Mouse (Mus musculus): Measurements from ENCODE around the gene Aldh1l1. TPM values are rescaled to one million over a fixed set of nuclear protein-coding genes. Genes with fewer than 3 reads are reported as not detected.

Aldh1l1 gene
- total and polyA plus RNA-seq, 3 experiments: 0.11 to 0.13 TPM; not detected in 1

DNA sequence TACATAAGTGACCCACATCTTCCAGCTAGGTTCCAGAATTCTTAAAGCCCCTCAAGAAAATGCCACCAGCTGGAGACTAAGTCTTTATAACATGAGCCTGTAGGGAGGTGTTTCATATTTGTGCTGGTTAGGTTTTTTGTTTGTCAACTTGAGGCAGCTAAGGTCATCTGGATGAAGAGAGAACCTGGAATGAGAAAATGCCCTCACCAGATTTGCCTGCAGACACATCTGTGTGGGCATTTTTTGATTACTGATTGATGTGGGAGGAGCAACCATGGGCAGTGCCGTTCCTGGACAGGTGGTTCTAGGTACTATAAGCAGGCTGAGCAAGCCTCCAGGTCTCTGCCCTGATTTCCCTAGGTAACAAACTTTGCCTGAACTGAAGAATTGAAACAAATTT, 1.3 kb downstream of the Aldh1l1 start:
- in situ Hi-C loops (cut with MboI; ENCODE audit: low pct_ligation_motif_present, low pct_unique_long_range_greater_than_20kb, low sequenced_read_pairs): no loop called here
- H3K79me2 ChIP-seq (replicated peaks; ENCODE audit: control insufficient read depth, extremely low read depth, insufficient read depth, poor library complexity, severe bottlenecking): no peaks in the 10 kb centered on the region
- no peaks in the 10 kb centered on the region for H3K4me1 ChIP-seq (ENCODE audit: control insufficient read depth in 1 of 2, insufficient read depth in 2 of 2)
- no peaks in the 10 kb centered on the region for H3K36me3 ChIP-seq (replicated peaks in 1 of 2; ENCODE audit: control insufficient read depth in 1 of 2, insufficient read depth in 1 of 2, low read length in 1 of 2)
- peaks cover 82% of the 10 kb centered on the region for H3K27me3 ChIP-seq (replicated peaks)
- no peak overlapping the region for H3K4me3 ChIP-seq (replicated peaks in 1 of 3; ENCODE audit: low read depth in 2 of 3, low read length in 2 of 3, poor library complexity in 1 of 3)
- H3K9ac ChIP-seq (ENCODE audit: insufficient read depth, low read depth): no peak overlapping the region
- H3K9me3 ChIP-seq (replicated peaks; ENCODE audit: low read length): no peaks in the 10 kb centered on the region
- dilution Hi-C loops (cut with MboI; ENCODE audit: extremely low pct_ligation_motif_present, extremely low pct_unique_long_range_greater_than_20kb, low sequenced_read_pairs): no loop called here
- no peak overlapping the region for H3K27ac ChIP-seq (ENCODE audit: insufficient read depth, low read depth)
- H3K4me2 ChIP-seq (ENCODE audit: insufficient read depth, low read depth, poor library complexity, severe bottlenecking): no peak overlapping the region
- no peak for DNase-seq (ENCODE audit: extremely low read depth)
- TF ChIP-seq MEF2A (IDR thresholded peaks at IDR 0.05; ENCODE audit: borderline replicate concordance, low read depth, low read length) (no peak), MYC (IDR thresholded peaks at IDR 0.05; ENCODE audit: low read depth, low read length) (no peak), RCOR1 (conservative IDR thresholded peaks at IDR 0.05; ENCODE audit: low read depth, low read length) (no peak), ZC3H11A (IDR thresholded peaks at IDR 0.05; ENCODE audit: low read depth, low read length) (no peak), USF1 (IDR thresholded peaks at IDR 0.05; ENCODE audit: low read depth, low read length) (no peak), TBP (conservative IDR thresholded peaks at IDR 0.05; ENCODE audit: low read depth, low read length) (no peak), ZMIZ1 (IDR thresholded peaks at IDR 0.05; ENCODE audit: low read depth, low read length) (no peak), JUND (conservative IDR thresholded peaks at IDR 0.05; ENCODE audit: low read depth, low read length) (no peak), UBTF (IDR thresholded peaks at IDR 0.05; ENCODE audit: low read depth, low read length) (no peak), CHD1 (IDR thresholded peaks at IDR 0.05; ENCODE audit: low read depth, low read length) (no peak), SIN3A (IDR thresholded peaks at IDR 0.05; ENCODE audit: low read length) (no peak), CHD2 (IDR thresholded peaks at IDR 0.05; ENCODE audit: low read length) (no peak), MXI1 (IDR thresholded peaks at IDR 0.05; ENCODE audit: low read depth, low read length) (no peak), ZKSCAN1 (IDR thresholded peaks at IDR 0.05; ENCODE audit: borderline replicate concordance, low read depth, low read length) (no peak), ZNF384 (IDR thresholded peaks at IDR 0.05; ENCODE audit: low read depth, low read length) (no peak)

GRCm38 (mm10) chr6:90489532-90489931, 3.3 kb downstream of the Aldh1l1 start:
- dilution Hi-C loops (cut with MboI; ENCODE audit: extremely low pct_ligation_motif_present, extremely low pct_unique_long_range_greater_than_20kb, low sequenced_read_pairs) (no loop called here), in situ Hi-C loops (cut with MboI; ENCODE audit: low pct_ligation_motif_present, low pct_unique_long_range_greater_than_20kb, low sequenced_read_pairs) (no loop called here)
- peaks cover 75% of the 10 kb centered on the region for H3K27me3 ChIP-seq (replicated peaks)
- no peak overlapping the region for H3K27ac ChIP-seq (ENCODE audit: insufficient read depth, low read depth)
- H3K4me3 ChIP-seq (replicated peaks in 1 of 3; ENCODE audit: low read depth in 2 of 3, low read length in 2 of 3, poor library complexity in 1 of 3): no peak overlapping the region
- H3K36me3 ChIP-seq (replicated peaks in 1 of 2; ENCODE audit: control insufficient read depth in 1 of 2, insufficient read depth in 1 of 2, low read length in 1 of 2): no peaks in the 10 kb centered on the region
- no peak overlapping the region for H3K4me2 ChIP-seq (ENCODE audit: insufficient read depth, low read depth, poor library complexity, severe bottlenecking)
- H3K4me1 ChIP-seq (ENCODE audit: control insufficient read depth in 1 of 2, insufficient read depth in 2 of 2): no peaks in the 10 kb centered on the region
- no peaks in the 10 kb centered on the region for H3K79me2 ChIP-seq (replicated peaks; ENCODE audit: control insufficient read depth, extremely low read depth, insufficient read depth, poor library complexity, severe bottlenecking)
- H3K9ac ChIP-seq (ENCODE audit: insufficient read depth, low read depth): no peak overlapping the region
- TF ChIP-seq ZKSCAN1 (IDR thresholded peaks at IDR 0.05; ENCODE audit: borderline replicate concordance, low read depth, low read length) (no peak), CHD1 (IDR thresholded peaks at IDR 0.05; ENCODE audit: low read depth, low read length) (no peak), TCF12 (IDR thresholded peaks at IDR 0.05; ENCODE audit: low read depth, low read length) (no peak), BHLHE40 (IDR thresholded peaks at IDR 0.05; ENCODE audit: low read depth, low read length) (no peak), GABPA (IDR thresholded peaks at IDR 0.05; ENCODE audit: insufficient replicate concordance, low read depth, low read length) (no peak), SIN3A (IDR thresholded peaks at IDR 0.05; ENCODE audit: low read length) (no peak), USF2 (conservative IDR thresholded peaks at IDR 0.05; ENCODE audit: low read depth, low read length) (no peak), MAZ (IDR thresholded peaks at IDR 0.05; ENCODE audit: low read depth, low read length) (no peak), CTCF (conservative IDR thresholded peaks at IDR 0.05 in 1 of 2, IDR thresholded peaks at IDR 0.05 in 1 of 2; ENCODE audit: low read depth in 2 of 2, low read length in 2 of 2) (no peak), ZC3H11A (IDR thresholded peaks at IDR 0.05; ENCODE audit: low read depth, low read length) (no peak), KAT2A (IDR thresholded peaks at IDR 0.05; ENCODE audit: insufficient replicate concordance, low read length) (no peak), POLR2AphosphoS2 (IDR thresholded peaks at IDR 0.05; ENCODE audit: low read depth, low read length) (no peak), RCOR1 (conservative IDR thresholded peaks at IDR 0.05; ENCODE audit: low read depth, low read length) (no peak), UBTF (IDR thresholded peaks at IDR 0.05; ENCODE audit: low read depth, low read length) (no peak), HCFC1 (IDR thresholded peaks at IDR 0.05; ENCODE audit: low read depth, low read length) (no peak), ETS1 (conservative IDR thresholded peaks at IDR 0.05; ENCODE audit: low read depth, low read length) (no peak)
- H3K9me3 ChIP-seq (replicated peaks; ENCODE audit: low read length): no peaks in the 10 kb centered on the region
- no peak for DNase-seq (ENCODE audit: extremely low read depth)

Measured in CH12.LX (cell line).